Mouse (Mus musculus) lung, adult 18-20 months (tissue): Measurements from ENCODE around the gene Cops9.

Experiments
- DNase-seq, 2 experiments: peaks; one replicate each; pipeline ENCODE4 v3.0.0; 2022; ENCODE audit warnings: mixed read lengths in 2 of 2

Gene Cops9

GRCm38 (mm10) chr1:92646111-92646510 is 4.3 kb upstream of the Cops9 start:
- no peak for DNase-seq

- no peak for DNase-seq
Measured at GRCm38 (mm10) chr1:92644916-92645315, 3.1 kb upstream of the Cops9 start.

- DNase-seq: no peak
Measured at GRCm38 (mm10) chr1:92643691-92644090, 1.9 kb upstream of the Cops9 start.

GRCm38 (mm10) chr1:92640393-92640792 is 1.4 kb downstream of the Cops9 start:
- DNase-seq: peak in 1 of 2 experiments; percentile 1

GRCm38 (mm10) chr1:92638736-92639135 is 3.0 kb downstream of the Cops9 start:
- no peak for DNase-seq

DNA sequence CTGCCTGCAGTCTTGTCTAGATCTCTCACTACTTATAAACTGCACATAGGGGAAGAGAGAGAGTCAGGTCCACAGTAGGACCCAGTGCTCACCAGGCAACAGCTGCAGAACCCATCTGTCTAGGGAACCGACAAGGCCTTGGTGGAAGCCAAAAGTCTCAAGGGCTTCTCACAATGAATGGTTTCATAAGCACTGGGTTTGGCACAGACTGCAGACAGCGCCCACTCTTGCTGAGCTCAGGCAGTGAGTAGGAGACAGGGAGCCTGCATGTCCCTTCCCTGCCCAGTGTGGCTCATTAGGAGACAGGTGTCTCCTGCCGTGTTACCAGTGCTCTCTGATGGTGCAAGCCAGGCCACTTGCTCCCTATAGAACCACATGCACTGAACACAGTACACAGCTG is 3.6 kb downstream of the Cops9 start:
- DNase-seq: no peak

- DNase-seq: no peak
Measured at GRCm38 (mm10) chr1:92637501-92638172, 4.1 kb downstream of the Cops9 start.

DNA sequence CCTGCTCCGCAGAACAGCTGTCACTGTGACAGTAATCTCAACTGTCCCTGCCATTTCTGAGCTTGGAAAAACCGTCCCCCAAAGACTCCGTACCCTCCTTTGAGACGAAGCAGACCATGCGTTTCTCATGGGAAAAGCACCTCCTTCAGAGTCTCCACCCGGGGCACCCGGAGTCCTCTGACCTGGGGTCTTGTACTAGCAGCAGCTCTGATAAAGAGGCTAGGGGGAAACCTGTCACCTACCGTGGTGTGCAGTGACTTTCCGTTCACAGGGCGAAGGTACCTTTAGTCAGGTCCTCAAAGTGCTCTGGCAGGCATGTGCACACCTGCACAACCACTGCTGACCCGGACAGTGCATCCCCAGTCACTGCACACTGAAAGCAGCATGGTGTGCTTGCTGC is 5.1 kb downstream of the Cops9 start:
- no peak for DNase-seq

DNA sequence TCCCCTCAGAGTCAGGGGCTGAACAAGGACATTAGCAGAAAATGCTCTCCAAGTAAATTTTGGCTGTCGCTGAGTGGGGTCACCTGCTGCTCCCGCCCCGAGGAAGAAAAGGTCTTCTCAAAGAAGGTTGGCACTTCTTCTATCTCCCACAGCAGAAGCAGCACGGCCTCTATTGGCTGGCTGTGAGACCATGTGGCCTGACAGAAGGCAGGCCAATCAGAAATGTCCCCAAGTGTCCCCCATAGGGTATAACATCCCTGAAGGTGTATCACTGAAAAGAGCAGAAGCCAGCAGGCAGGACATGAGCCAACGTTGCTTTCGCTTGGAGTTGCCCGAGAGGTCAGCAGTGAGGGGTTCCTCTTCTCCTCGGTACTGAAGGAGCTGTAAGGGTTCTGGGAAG is 5.8 kb downstream of the Cops9 start:
- DNase-seq: no peak

GRCm38 (mm10) chr1:92634976-92635599 is 6.7 kb downstream of the Cops9 start:
- no peak for DNase-seq

DNA sequence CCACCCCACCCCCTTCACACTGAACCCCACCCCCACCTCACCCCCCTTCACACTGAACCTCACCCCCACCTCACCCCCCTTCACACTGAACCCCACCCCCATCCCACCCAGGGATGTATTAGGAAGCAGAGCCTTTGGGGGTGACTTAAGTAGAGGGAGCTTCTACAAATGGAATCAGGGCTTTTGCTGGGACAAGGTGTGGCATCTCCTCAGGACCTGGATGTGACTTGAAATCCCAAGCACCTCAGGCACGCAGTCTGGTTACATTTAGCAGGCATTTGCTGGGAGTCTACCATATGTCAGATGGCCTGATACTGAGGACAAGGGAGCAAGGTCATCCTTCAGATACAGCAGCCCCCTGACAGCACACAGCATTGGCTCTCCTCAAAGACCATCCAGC is 7.2 kb downstream of the Cops9 start:
- DNase-seq: no peak

- DNase-seq: peak in 1 of 2 experiments; percentile 1
Measured at GRCm38 (mm10) chr1:92633726-92634125, 8.1 kb downstream of the Cops9 start.

DNA sequence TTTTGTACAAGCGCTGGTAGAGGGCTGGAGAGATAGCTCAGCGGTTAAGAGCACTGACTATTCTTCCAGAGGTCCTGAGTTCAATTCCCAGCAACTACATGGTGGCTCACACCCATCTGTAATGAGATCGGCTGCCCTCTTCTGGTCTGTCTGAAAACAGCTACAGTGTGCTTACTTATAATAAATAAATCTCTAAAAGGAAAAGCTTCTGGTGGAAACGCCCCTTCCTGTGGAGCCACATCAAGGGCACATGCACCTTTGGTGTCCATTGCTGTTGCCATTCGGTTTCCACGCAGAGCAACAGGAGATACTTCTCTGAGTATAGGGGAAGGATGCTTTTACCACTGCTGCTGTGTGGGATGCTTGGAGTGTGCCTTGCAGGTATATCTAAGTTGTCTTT is 8.8 kb downstream of the Cops9 start:
- peak in 1 of 2 experiments; percentile 1 for DNase-seq

DNA sequence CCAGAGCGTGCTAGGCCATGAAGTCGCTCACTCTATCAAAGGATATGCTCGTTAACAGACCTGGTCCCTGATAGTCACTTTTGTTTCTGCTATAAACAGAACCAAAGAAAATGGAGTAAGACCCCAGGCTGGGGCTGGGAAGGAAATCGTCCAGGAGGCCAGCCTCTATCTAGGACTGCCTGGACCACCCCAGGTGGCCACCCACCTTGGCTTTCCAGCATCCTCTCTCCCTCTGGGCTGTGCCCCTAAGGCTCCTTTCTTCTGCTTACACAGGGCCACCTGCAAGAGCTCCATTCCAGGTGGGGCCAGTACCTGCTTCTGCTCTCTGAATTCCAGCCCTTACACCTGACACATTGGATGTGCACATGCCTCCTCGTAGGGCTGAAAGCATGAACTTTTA is 9.6 kb downstream of the Cops9 start:
- DNase-seq: peak in 1 of 2 experiments; percentile 1

GRCm38 (mm10) chr1:92628227-92628626 is 13.6 kb downstream of the Cops9 start:
- DNase-seq: peak in 1 of 2 experiments; percentile 0

GRCm38 (mm10) chr1:92618360-92618759 is 23.4 kb downstream of the Cops9 start:
- DNase-seq: no peak

DNA sequence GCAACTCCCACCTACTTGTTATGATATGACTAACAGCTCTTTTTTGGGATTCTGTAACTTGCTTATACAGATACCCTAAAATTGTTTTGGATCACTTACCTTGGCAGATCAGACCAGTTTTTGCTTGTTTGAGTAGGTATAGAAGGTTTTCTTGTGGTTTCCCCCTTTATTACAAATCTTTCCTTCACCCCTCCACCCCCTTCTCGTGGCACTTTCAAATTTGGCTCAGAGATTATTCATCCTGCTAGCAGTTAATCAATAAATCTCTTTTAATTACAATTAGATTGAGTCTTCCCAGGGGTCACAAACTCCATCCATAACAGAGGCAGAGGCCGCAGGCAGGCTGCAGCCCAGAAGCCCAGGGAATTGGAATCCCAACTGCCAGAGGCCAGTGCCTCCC is 24.3 kb downstream of the Cops9 start, which contains the start of gene Olfr12:
TSS of gene Olfr12 (plus strand) at position 301 of the 400 bp plus-strand sequence.
- DNase-seq: no peak

DNA sequence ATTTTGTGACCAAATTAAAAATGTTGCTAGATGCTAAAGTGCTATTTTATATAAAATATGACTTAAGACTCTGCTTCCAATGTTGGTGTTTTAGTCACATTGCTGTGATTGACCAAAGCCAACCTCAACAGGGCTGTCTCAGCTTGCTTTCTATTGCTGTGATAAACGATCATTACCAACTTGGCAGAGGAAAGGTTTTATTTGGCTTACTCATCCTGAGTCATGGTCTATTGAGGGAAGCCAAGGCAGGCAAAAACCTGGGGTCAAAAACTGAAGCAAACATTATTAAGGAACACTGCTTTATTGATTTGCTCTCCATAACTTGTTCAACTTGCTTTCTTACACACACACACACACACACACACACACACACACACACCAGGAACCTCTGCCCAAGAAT is 25.7 kb downstream of the Cops9 start:
- DNase-seq: no peak

DNA sequence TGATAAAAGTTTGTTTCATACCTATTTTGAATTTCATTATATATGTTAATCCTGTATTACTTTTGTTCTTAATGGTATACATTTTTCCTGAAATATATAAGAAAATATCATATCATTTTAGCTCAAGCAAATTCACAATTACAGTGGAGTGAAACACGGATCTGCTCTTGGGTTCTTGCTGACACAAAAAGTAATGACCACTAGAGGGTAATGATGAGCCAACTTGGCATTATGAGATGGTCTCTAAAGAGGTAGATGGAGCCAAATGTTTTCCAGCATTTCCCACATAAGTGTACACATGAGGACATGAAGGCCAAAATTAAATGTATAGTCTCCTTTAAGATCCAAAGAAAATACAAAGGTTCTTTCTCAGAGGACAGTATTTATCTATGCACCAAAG is 27.3 kb downstream of the Cops9 start:
- no peak for DNase-seq

DNA sequence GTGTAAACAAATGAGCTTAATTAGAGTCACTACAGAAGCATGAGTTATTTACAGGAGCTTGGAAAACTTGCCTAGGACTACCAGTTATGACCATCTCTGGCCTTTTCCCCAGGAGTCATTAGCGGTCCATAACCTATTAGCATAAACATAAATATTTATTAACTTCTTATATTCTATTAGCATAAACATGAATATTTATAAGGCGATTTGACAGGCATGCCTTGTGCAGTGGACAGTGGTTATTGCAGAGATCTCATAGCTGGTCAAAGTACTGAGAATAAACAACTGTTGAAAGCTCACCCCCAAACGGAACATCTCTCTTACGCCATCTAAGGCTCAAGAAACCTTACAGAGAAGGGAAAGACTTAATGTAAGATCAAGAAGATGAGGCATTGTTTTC is 28.6 kb downstream of the Cops9 start:
- DNase-seq: no peak

- peak in 1 of 2 experiments; percentile 12 for DNase-seq
Measured at GRCm38 (mm10) chr1:92611008-92611407, 30.8 kb downstream of the Cops9 start.

- DNase-seq: no peak
Measured at GRCm38 (mm10) chr1:92607711-92608110, 34.1 kb downstream of the Cops9 start.

DNA sequence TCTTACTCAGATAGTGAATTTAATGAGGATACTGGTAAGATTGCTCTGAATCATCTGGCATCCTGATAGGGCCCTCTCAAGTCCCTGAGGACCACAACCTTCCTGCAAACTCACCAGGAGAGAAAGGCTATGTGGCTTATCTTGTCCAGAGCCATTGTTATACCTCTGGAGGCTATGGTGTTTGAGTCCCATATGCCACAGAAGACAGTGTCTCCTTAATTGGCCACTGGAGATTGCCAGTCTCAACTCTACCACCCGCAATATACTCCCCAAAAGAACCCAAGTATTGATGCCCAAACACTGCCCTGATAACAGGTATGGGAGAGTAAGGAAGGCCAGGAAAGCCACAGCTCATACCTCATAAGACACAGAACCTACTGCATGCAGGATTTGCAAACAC is 36.3 kb downstream of the Cops9 start, which contains the start of gene Olfr1410:
TSS of gene Olfr1410 (plus strand) at position 301 of the 400 bp plus-strand sequence.
- DNase-seq: no peak

GRCm38 (mm10) chr1:92596019-92596418 is 45.8 kb downstream of the Cops9 start:
- DNase-seq: no peak

DNA sequence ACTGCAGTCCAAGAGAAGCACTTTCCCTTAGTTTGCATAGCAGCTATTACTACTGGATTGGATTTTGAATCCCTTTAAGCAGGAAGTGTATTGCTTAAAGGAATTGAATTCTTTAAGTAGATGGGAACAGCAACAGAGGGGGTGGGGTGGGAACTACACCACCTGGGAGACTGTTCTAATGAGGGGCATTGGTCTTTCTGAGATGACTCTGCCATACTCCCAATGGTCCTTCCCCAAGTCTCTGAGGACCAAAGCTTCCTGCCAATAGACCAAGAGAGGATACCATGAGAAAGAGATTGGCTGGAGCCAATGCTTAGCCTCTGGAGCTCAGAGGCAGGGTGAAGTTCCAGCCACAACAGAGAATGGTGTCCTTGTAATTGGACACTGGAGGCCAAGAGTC is 47.7 kb downstream of the Cops9 start, which contains the start of gene Olfr1411:
TSS of gene Olfr1411 (plus strand) at position 301 of the 400 bp plus-strand sequence.
- no peak for DNase-seq
